ENCODE assay signal across 29 mouse cellular contexts in genomic region chr17:26834302-26834965, GRCm38 (mm10). TPM values are rescaled to one million over a fixed set of nuclear protein-coding genes. Genes with fewer than 3 reads are reported as not detected.
DNase-seq lines count a peak whose midpoint lies in the region; ATAC-seq and TF ChIP-seq lines count a peak whose summit lies in the region.
"Had no signal": no experiment of that assay in that cellular context is flagged by ENCODE, and none has a peak within 500 bp of the region (broad histone marks: within the 10 kb centered on the region; RNA-seq: fewer than 3 reads in every experiment).

No protein-coding gene starts in this region.

- H3K27ac ChIP-seq in forebrain, embryonic 11.5 days (ENCODE audit: low read depth, low read length) = no peak overlapping the region
- H3K27ac ChIP-seq in forebrain, postnatal 0 days (ENCODE audit: low read depth, low read length) = no peak overlapping the region
- 0 out of 2 replicates have a peak overlapping the region, but pooled peaks have one; percentile 12 for H3K27ac ChIP-seq in heart, embryonic 11.5 days (ENCODE audit: low read depth, low read length)
- H3K27ac ChIP-seq in heart, postnatal 0 days (ENCODE audit: low read depth) = peak overlapping the region; percentile 94; the same call in 1 of the 2 replicates
- H3K27ac ChIP-seq in embryonic facial prominence, embryonic 10.5 days (replicated peaks) = no peak overlapping the region
- H3K27ac ChIP-seq: embryonic facial prominence, embryonic 12.5 days; embryonic facial prominence, embryonic 15.5 days; hindbrain, embryonic 10.5 days; hindbrain, embryonic 13.5 days; kidney, embryonic 15.5 days had no signal

- intact Hi-C loops in heart, postnatal 25 days (cut with DNase I) = loop anchor here (5.0 kb wide), 1 partner anchor 37 kb away; no protein-coding TSS in a partner anchor

- peaks cover 2% of the 10 kb centered on the region; the same call in 1 of the 2 replicates for H3K4me1 ChIP-seq in forebrain, embryonic 11.5 days (replicated peaks; ENCODE audit: control insufficient read depth, insufficient read depth, low read length)
- H3K4me1 ChIP-seq in forebrain, postnatal 0 days (ENCODE audit: insufficient read depth) = no peaks in the 10 kb centered on the region
- H3K4me1 ChIP-seq in heart, embryonic 11.5 days (ENCODE audit: control insufficient read depth, insufficient read depth, low read length) = no peaks in the 10 kb centered on the region
- H3K4me1 ChIP-seq in heart, postnatal 0 days (ENCODE audit: control insufficient read depth, insufficient read depth) = peaks cover 8% of the 10 kb centered on the region; the same call in 1 of the 2 replicates
- H3K4me1 ChIP-seq in embryonic facial prominence, embryonic 10.5 days = peaks cover 7% of the 10 kb centered on the region

- peaks cover 54% of the 10 kb centered on the region for H3K27me3 ChIP-seq in forebrain, embryonic 11.5 days (ENCODE audit: control insufficient read depth, insufficient read depth, low read length)
- peaks cover 57% of the 10 kb centered on the region for H3K27me3 ChIP-seq in forebrain, postnatal 0 days (ENCODE audit: insufficient read depth, low read length)
- H3K27me3 ChIP-seq in heart, embryonic 11.5 days (ENCODE audit: control insufficient read depth, insufficient read depth, low read length) = peaks cover 27% of the 10 kb centered on the region
- H3K27me3 ChIP-seq in heart, postnatal 0 days (ENCODE audit: control insufficient read depth, insufficient read depth, low read length) = peaks cover 38% of the 10 kb centered on the region
- H3K27me3 ChIP-seq in embryonic facial prominence, embryonic 10.5 days (replicated peaks; ENCODE audit: low read depth, poor library complexity, severe bottlenecking) = peaks cover 74% of the 10 kb centered on the region
- H3K27me3 ChIP-seq: CH12.LX had no signal

- no peak for TF ChIP-seq EP300 in heart, postnatal 0 days (IDR thresholded peaks at IDR 0.05; ENCODE audit: low read depth)

- no peak overlapping the region for H3K4me3 ChIP-seq in forebrain, embryonic 11.5 days (ENCODE audit: low read depth, low read length)
- no peak overlapping the region for H3K4me3 ChIP-seq in forebrain, postnatal 0 days (ENCODE audit: low read depth, low read length)
- no peak overlapping the region for H3K4me3 ChIP-seq in heart, embryonic 11.5 days (ENCODE audit: low read depth, low read length)
- no peak overlapping the region for H3K4me3 ChIP-seq in heart, postnatal 0 days (ENCODE audit: low read depth, low read length)
- no peak overlapping the region for H3K4me3 ChIP-seq in embryonic facial prominence, embryonic 10.5 days
- H3K4me3 ChIP-seq: embryonic facial prominence, embryonic 12.5 days; embryonic facial prominence, embryonic 15.5 days; hindbrain, embryonic 10.5 days; hindbrain, embryonic 13.5 days; kidney, embryonic 15.5 days had no signal

- TF ChIP-seq CTCF in forebrain, postnatal 0 days (IDR thresholded peaks at IDR 0.05; ENCODE audit: low read depth) = no peak
- TF ChIP-seq CTCF in heart, postnatal 0 days (IDR thresholded peaks at IDR 0.05; ENCODE audit: low read depth) = no peak

- no peak for ATAC-seq in forebrain, embryonic 11.5 days (replicated peaks; ENCODE audit: low FRiP score)
- ATAC-seq in forebrain, postnatal 0 days = no peak
- ATAC-seq in heart, embryonic 11.5 days (replicated peaks; ENCODE audit: insufficient number of reproducible peaks, low FRiP score, low TSS enrichment) = no peak
- ATAC-seq in heart, postnatal 0 days (ENCODE audit: insufficient read depth, low read depth) = no peak
- ATAC-seq: forebrain, embryonic 14.5 days; hindbrain, embryonic 16.5 days; intestine, embryonic 16.5 days; Patski had no signal

- no peaks in the 10 kb centered on the region for H3K36me3 ChIP-seq in forebrain, embryonic 11.5 days (ENCODE audit: control insufficient read depth, insufficient read depth, low read length)
- no peaks in the 10 kb centered on the region for H3K36me3 ChIP-seq in forebrain, postnatal 0 days (ENCODE audit: insufficient read depth)
- H3K36me3 ChIP-seq in heart, embryonic 11.5 days (ENCODE audit: control insufficient read depth, insufficient read depth, low read length) = peaks cover 9% of the 10 kb centered on the region; the same call in 1 of the 2 replicates
- peaks cover 34% of the 10 kb centered on the region; the same call in 1 of the 2 replicates for H3K36me3 ChIP-seq in heart, postnatal 0 days (replicated peaks; ENCODE audit: control insufficient read depth, insufficient read depth, low read length)
- no peaks in the 10 kb centered on the region for H3K36me3 ChIP-seq in embryonic facial prominence, embryonic 10.5 days (replicated peaks)
- H3K36me3 ChIP-seq: embryonic facial prominence, embryonic 12.5 days; embryonic facial prominence, embryonic 15.5 days; G1E; hindbrain, embryonic 10.5 days; hindbrain, embryonic 13.5 days; kidney, embryonic 15.5 days had no signal

- peak; percentile 32 for DNase-seq in forebrain, embryonic 11.5 days (ENCODE audit: low spot score)
- no peak for DNase-seq in forebrain, postnatal 0 days
- DNase-seq in heart, adult 8-10 months (ENCODE audit: low spot score) = no peak
- DNase-seq in heart, postnatal 0 days (ENCODE audit: low spot score) = no peak
- no peak for DNase-seq in heart, postnatal 25 days (ENCODE audit: low spot score)
- DNase-seq in embryonic facial prominence, embryonic 10.5 days (ENCODE audit: low spot score) = peak; percentile 3
- DNase-seq: B cell, adult 2 months; cerebellum, adult 18-20 months; cerebellum, adult 9-10 months; cerebellum, postnatal 14 days; gastrocnemius, postnatal 25 days; kidney, adult 8-10 months had no signal

- H3K9me3 ChIP-seq in forebrain, embryonic 11.5 days (ENCODE audit: control insufficient read depth, low read length) = no peaks in the 10 kb centered on the region
- no peaks in the 10 kb centered on the region for H3K9me3 ChIP-seq in forebrain, postnatal 0 days (ENCODE audit: low read length)
- H3K9me3 ChIP-seq in heart, embryonic 11.5 days (replicated peaks; ENCODE audit: control insufficient read depth, low read length) = no peaks in the 10 kb centered on the region; the same call in 1 of the 2 replicates
- 0 out of 2 replicates have a peak, but pooled peaks cover 3% of the 10 kb centered on the region for H3K9me3 ChIP-seq in heart, postnatal 0 days (replicated peaks; ENCODE audit: control insufficient read depth, low read length)
- H3K9me3 ChIP-seq in embryonic facial prominence, embryonic 10.5 days = no peaks in the 10 kb centered on the region
- H3K9me3 ChIP-seq: embryonic facial prominence, embryonic 12.5 days; embryonic facial prominence, embryonic 15.5 days; hindbrain, embryonic 13.5 days; kidney, embryonic 15.5 days had no signal

- no peak overlapping the region for H3K9ac ChIP-seq in forebrain, embryonic 11.5 days (ENCODE audit: low read length)
- H3K9ac ChIP-seq in forebrain, postnatal 0 days = no peak overlapping the region
- no peak overlapping the region for H3K9ac ChIP-seq in heart, embryonic 11.5 days (ENCODE audit: low read depth, low read length)
- H3K9ac ChIP-seq in heart, postnatal 0 days (replicated peaks; ENCODE audit: low read depth, low read length) = no peak overlapping the region
- H3K9ac ChIP-seq: embryonic facial prominence, embryonic 12.5 days; embryonic facial prominence, embryonic 15.5 days; hindbrain, embryonic 13.5 days; kidney, embryonic 15.5 days had no signal

- 77% methylated on average over 5 of the region's 5 CpGs for WGBS in forebrain, embryonic 11.5 days
- 71% methylated on average over 5 of the region's 5 CpGs for WGBS in forebrain, postnatal 0 days
- 60% methylated on average over 5 of the region's 5 CpGs for whole genome bisulfite sequencing in heart, embryonic 11.5 days (ENCODE audit: insufficient replicate concordance)
- 77% methylated on average over 5 of the region's 5 CpGs for WGBS in heart, postnatal 0 days
- 75% methylated on average over 5 of the region's 5 CpGs for WGBS in embryonic facial prominence, embryonic 10.5 days

- H3K4me2 ChIP-seq in forebrain, embryonic 11.5 days (ENCODE audit: low read depth, low read length, severe bottlenecking) = no peak overlapping the region
- no peak overlapping the region for H3K4me2 ChIP-seq in forebrain, postnatal 0 days (ENCODE audit: low read depth)
- H3K4me2 ChIP-seq in heart, embryonic 11.5 days = no peak overlapping the region
- H3K4me2 ChIP-seq in heart, postnatal 0 days (ENCODE audit: low read depth, low read length) = no peak overlapping the region
- H3K4me2 ChIP-seq: embryonic facial prominence, embryonic 12.5 days; embryonic facial prominence, embryonic 15.5 days; hindbrain, embryonic 13.5 days; kidney, embryonic 15.5 days had no signal

RNA-seq across cellular contexts. Expression of gene Nkx2-5, which starts 10.4 kb away (rescaled TPM):
- not detected in 2 replicates for polyA plus RNA-seq in forebrain, embryonic 11.5 days (2014; fragmentation: Nextera tagmentation; extraction: Ambion mirVana)
- total RNA-seq in forebrain, postnatal 0 days (2014; rRNA removed) = 0.14 TPM in 1 of 2 replicates, not detected in the other
- not detected in 2 replicates for polyA plus RNA-seq in forebrain, postnatal 0 days (2015; fragmentation: Nextera tagmentation; extraction: Ambion mirVana)
- polyA plus RNA-seq in heart, embryonic 11.5 days (2014; fragmentation: Nextera tagmentation; extraction: Ambion mirVana) = 157 and 159 TPM in 2 replicates
- 10 to 100 TPM; 75.8 to 81.5 (median 79.7) TPM for total RNA-seq in heart, adult 8-10 months (2022)
- total RNA-seq in heart, postnatal 0 days (2014; rRNA removed; ENCODE audit: low replicate concordance) = 284 and 346 TPM in 2 replicates
- 139 and 155 TPM in 2 replicates for polyA plus RNA-seq in heart, postnatal 0 days (2015; fragmentation: Nextera tagmentation; extraction: Ambion mirVana)
- total RNA-seq in heart, postnatal 25 days (2021) = 10 to 100 TPM; 79.5 to 91.8 TPM
- 0.48 and 0.75 TPM in 2 replicates for polyA plus RNA-seq in embryonic facial prominence, embryonic 10.5 days (2016; fragmentation: Nextera tagmentation; extraction: Ambion mirVana)
- total RNA-seq: adrenal gland, adult 18-20 months; adrenal gland, postnatal 10 days; adrenal gland, postnatal 36 days; CH12.LX; G1E; gastrocnemius, adult 8-10 months; gastrocnemius, postnatal 25 days had no signal
- polyA plus RNA-seq: forebrain, embryonic 14.5 days; G1E; gonadal fat pad, adult 2 months; hindbrain, embryonic 10.5 days; hindbrain, embryonic 16.5 days; kidney, embryonic 15.5 days; Patski had no signal

RNA-seq across cellular contexts. Expression of gene Bnip1, which starts 53.6 kb away (rescaled TPM):
- polyA plus RNA-seq in forebrain, embryonic 11.5 days (2014; fragmentation: Nextera tagmentation; extraction: Ambion mirVana) = 46.1 and 49.7 TPM in 2 replicates
- 57.5 and 60.0 TPM in 2 replicates for total RNA-seq in forebrain, postnatal 0 days (2014; rRNA removed)
- 39.4 and 52.0 TPM in 2 replicates for polyA plus RNA-seq in forebrain, postnatal 0 days (2015; fragmentation: Nextera tagmentation; extraction: Ambion mirVana)
- polyA plus RNA-seq in heart, embryonic 11.5 days (2014; fragmentation: Nextera tagmentation; extraction: Ambion mirVana) = 48.7 and 58.5 TPM in 2 replicates
- total RNA-seq in heart, adult 8-10 months (2022) = 10 to 100 TPM; 25.0 to 32.1 (median 29.9) TPM
- total RNA-seq in heart, postnatal 0 days (2014; rRNA removed; ENCODE audit: low replicate concordance) = 45.6 and 58.6 TPM in 2 replicates
- polyA plus RNA-seq in heart, postnatal 0 days (2015; fragmentation: Nextera tagmentation; extraction: Ambion mirVana) = 50.5 and 50.9 TPM in 2 replicates
- 10 to 100 TPM; 26.3 to 28.3 TPM for total RNA-seq in heart, postnatal 25 days (2021)
- polyA plus RNA-seq in embryonic facial prominence, embryonic 10.5 days (2016; fragmentation: Nextera tagmentation; extraction: Ambion mirVana) = 44.4 and 51.0 TPM in 2 replicates

Comparison
In these comparisons a context has a peak if more than half of its experiments do, and no peak if none do; other contexts are left out.
1. DNase-seq: peak in forebrain, embryonic 11.5 days (single experiment) and embryonic facial prominence, embryonic 10.5 days (single experiment); none in forebrain, postnatal 0 days (single experiment), heart, adult 8-10 months (single experiment), heart, postnatal 0 days (single experiment) and heart, postnatal 25 days (single experiment).
2. H3K27ac ChIP-seq: peak in heart, embryonic 11.5 days (single experiment) and heart, postnatal 0 days (single experiment); none in forebrain, embryonic 11.5 days (single experiment), forebrain, postnatal 0 days (single experiment) and embryonic facial prominence, embryonic 10.5 days (single experiment).
3. RNA of gene Nkx2-5, which starts 10.4 kb away (polyA plus RNA-seq): 157 to 159 TPM in heart, embryonic 11.5 days and 139 to 155 TPM in heart, postnatal 0 days; 0.48 to 0.75 TPM in embryonic facial prominence, embryonic 10.5 days, not detected in forebrain, postnatal 0 days and not detected in forebrain, embryonic 11.5 days; every median in the first group is over 10 times any median in the second.